Mouse (Mus musculus) liver, embryonic 13.5 days (tissue): ENCODE data around the gene Tmc1. TPM values are rescaled to one million over a fixed set of nuclear protein-coding genes. Genes with fewer than 3 reads are reported as not detected.

Experiments used
- polyA plus RNA-seq: library from polyadenylated mRNA; unstranded; fragments of >200 nt; fragmentation: Nextera tagmentation; extraction: Ambion mirVana; gene quantifications from 2 replicates; pipeline ENCODE4 v1.2.1, GENCODE M21; 2015

Gene Tmc1
- polyA plus RNA-seq, 1 experiment from 2014 or later: 0.02 TPM

Other genes starting within 250 kb of the Tmc1 start
- 0.59 and 1.0 TPM in 2 replicates for gene Aldh1a7, start 226.6 kb downstream of the Tmc1 start, polyA plus RNA-seq